Mouse (Mus musculus) A20 (cell line): ENCODE measurements around the gene Akap2.

Source experiments
- DNase-seq: peaks from one replicate; pipeline ENCODE4 v3.0.0-alpha.2; 2011; ENCODE audit warnings: low read depth, low spot score

Akap2 gene

GRCm38 (mm10) chr4:57904638-57905037 lies 187.2 kb downstream of the Akap2 start:
- DNase-seq, result no peak

GRCm38 (mm10) chr4:57906708-57907107 lies 189.3 kb downstream of the Akap2 start:
- no peak for DNase-seq

GRCm38 (mm10) chr4:57908860-57909259 lies 191.4 kb downstream of the Akap2 start:
- DNase-seq, result no peak

GRCm38 (mm10) chr4:57913021-57913420 lies 195.6 kb downstream of the Akap2 start:
- DNase-seq, result no peak

- no peak for DNase-seq
Observed at GRCm38 (mm10) chr4:57914193-57915190, 197.0 kb downstream of the Akap2 start.

- DNase-seq, result no peak
Observed at GRCm38 (mm10) chr4:57915216-57915965, 197.9 kb downstream of the Akap2 start.

GRCm38 (mm10) chr4:57916201-57916661 lies 198.8 kb downstream of the Akap2 start, which contains the start of gene D630039A03Rik:
TSS of gene D630039A03Rik (minus strand) at chr4:57916297.
- DNase-seq, result no peak

GRCm38 (mm10) chr4:57916711-57917110 lies 199.3 kb downstream of the Akap2 start:
- no peak for DNase-seq

- no peak for DNase-seq
Observed at GRCm38 (mm10) chr4:57919494-57920423, 202.3 kb downstream of the Akap2 start.

- DNase-seq, result no peak
Observed at GRCm38 (mm10) chr4:57920522-57920921, 203.1 kb downstream of the Akap2 start.

- no peak for DNase-seq
Observed at GRCm38 (mm10) chr4:57922171-57922570, 204.7 kb downstream of the Akap2 start.

GRCm38 (mm10) chr4:57924556-57925071 lies 207.2 kb downstream of the Akap2 start:
- no peak for DNase-seq

GRCm38 (mm10) chr4:57927464-57928205 lies 210.2 kb downstream of the Akap2 start:
- peak; percentile 56 for DNase-seq

GRCm38 (mm10) chr4:57930559-57931170 lies 213.2 kb downstream of the Akap2 start:
- DNase-seq, result no peak

- no peak for DNase-seq
Observed at GRCm38 (mm10) chr4:57934181-57934580, 216.7 kb downstream of the Akap2 start.

GRCm38 (mm10) chr4:57937292-57937691 lies 219.8 kb downstream of the Akap2 start:
- DNase-seq, result no peak

GRCm38 (mm10) chr4:57940631-57941030 lies 223.2 kb downstream of the Akap2 start:
- no peak for DNase-seq

GRCm38 (mm10) chr4:57942892-57943291 lies 225.4 kb downstream of the Akap2 start:
- no peak for DNase-seq
